Mouse (Mus musculus) G1E (cell line): ENCODE data around the gene Dnah11.

Experiments used
- CTCF ChIP-seq: IDR thresholded peaks from 2 replicates; pipeline ENCODE4 v1.5.1; 2012; ENCODE audit warnings: low read depth, low read length, inconsistent platforms, mixed read lengths
- GATA1 ChIP-seq: IDR thresholded peaks from 2 replicates; pipeline ENCODE4 v1.6.1; 2012; ENCODE audit warnings: borderline replicate concordance, low read length, inconsistent platforms, mixed read lengths
- GATA2 ChIP-seq: IDR thresholded peaks from 2 replicates; pipeline ENCODE4 v1.6.1; 2012; ENCODE audit warnings: low read depth, low read length, inconsistent platforms, borderline replicate concordance
- TAL1 ChIP-seq: conservative IDR thresholded peaks from 2 replicates; pipeline ENCODE4 v1.6.1; 2012; ENCODE audit warnings: low read depth, low read length, inconsistent platforms, mixed read lengths

GRCm38 (mm10) chr12:117872265-117872664 is 326.6 kb downstream of the Dnah11 start:
- TF ChIP-seq TAL1 (no peak), CTCF (no peak), GATA2 (no peak), GATA1 (no peak)
